Mouse (Mus musculus): ENCODE data around the gene Spert.

Gene Spert

DNA sequence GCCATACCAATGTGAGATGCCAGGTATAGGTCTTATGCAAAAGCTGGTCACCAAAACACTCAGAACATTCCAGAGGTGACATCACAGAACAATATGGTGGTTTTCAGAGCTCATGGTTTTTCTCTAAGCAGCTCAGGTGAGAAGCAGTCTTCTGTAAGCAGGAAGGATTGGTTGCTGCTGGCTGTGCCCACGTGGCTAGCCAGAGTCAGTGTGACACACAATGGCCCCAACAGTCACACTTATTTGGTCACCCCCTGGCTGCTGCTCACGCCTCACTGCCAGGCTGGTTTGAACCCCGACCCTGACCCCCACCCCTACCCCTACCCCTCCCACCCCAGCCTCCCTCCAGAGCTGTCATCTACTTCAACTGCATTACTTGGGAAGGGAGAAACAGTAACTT is at the start of gene Spert:
Spert (minus strand) TSS at position 139 of the 400 bp plus-strand sequence.
- no peak for DNase-seq (ENCODE audit: low spot score in 2 of 2)

- DNase-seq (ENCODE audit: low spot score in 2 of 2) = no peak
Measured at GRCm38 (mm10) chr14:75642080-75642479, 49.2 kb upstream of the Spert start, which contains the start of gene Erich6b. TSS of gene Erich6b (plus strand) at chr14:75642259.

DNA sequence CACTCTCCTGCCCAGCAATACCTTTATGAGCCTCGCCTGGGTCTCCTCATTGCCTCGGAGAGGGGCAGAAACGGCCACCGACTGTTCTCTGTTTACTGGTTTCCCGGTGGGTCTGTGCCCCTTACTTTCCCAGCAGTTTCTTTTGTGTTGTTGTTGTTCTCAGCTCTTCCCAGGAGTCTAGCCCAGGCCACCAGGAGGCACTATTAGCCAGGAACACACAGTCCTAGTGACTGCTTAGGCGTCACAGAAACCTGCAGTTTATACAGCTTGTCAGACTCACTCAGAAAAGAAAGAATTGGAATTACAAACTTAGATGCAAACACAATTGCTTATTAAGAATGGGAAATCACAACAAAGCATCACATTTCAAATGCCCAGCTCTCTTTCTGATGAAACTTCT is 48.5 kb upstream of the Spert start:
- DNase-seq (ENCODE audit: low spot score in 2 of 2) = no peak

DNA sequence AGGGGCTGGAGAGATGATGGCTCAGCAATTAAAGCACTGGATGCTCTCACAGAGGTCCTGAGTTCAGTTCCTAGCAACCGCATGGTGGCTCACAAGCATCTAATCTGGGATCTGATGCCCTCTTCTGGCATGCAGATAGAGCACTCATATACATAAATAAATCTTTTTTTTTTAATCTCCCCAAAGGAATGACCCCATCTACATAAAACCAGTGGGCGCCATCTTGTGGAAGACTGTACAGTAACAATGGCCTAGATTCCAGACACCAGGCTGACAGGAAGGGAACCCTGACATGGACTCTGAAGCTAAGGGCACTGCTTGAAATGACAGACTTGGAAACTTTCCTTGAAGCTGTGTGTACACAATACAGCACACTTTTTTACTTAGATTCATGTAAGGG is 47.9 kb upstream of the Spert start:
- no peak for DNase-seq (ENCODE audit: low spot score in 2 of 2)

GRCm38 (mm10) chr14:75637641-75638040 is 44.7 kb upstream of the Spert start:
- no peak for DNase-seq (ENCODE audit: low spot score in 2 of 2)

DNA sequence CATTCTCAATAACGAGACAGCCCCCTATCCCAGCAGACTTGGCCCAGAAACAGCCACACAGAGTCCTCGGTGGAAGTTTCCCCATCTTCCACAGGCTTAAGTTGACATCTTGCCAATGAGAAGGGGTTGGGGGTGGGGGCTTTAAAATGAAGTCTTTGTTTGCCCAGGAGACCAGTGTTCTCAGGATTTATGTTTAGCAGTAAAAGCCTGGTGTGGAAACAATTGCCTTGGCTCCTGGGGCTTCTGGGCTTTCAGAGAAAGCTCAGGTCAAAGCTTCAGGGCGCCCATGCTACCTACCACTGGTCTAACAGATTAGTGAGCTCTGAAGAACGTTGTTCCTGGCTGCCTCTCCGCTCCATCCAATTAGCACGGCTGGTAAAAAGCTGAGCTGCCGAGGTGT is 43.2 kb upstream of the Spert start:
- no peak for DNase-seq (ENCODE audit: low spot score in 2 of 2)

GRCm38 (mm10) chr14:75635350-75635749 is 42.4 kb upstream of the Spert start:
- DNase-seq (ENCODE audit: low spot score in 2 of 2) = peak in 1 of 2 experiments; percentile 14

GRCm38 (mm10) chr14:75628870-75629269 is 36.0 kb upstream of the Spert start:
- DNase-seq (ENCODE audit: low spot score in 2 of 2) = no peak

- no peak for DNase-seq (ENCODE audit: low spot score in 2 of 2)
Measured at GRCm38 (mm10) chr14:75622984-75623383, 30.1 kb upstream of the Spert start.

DNA sequence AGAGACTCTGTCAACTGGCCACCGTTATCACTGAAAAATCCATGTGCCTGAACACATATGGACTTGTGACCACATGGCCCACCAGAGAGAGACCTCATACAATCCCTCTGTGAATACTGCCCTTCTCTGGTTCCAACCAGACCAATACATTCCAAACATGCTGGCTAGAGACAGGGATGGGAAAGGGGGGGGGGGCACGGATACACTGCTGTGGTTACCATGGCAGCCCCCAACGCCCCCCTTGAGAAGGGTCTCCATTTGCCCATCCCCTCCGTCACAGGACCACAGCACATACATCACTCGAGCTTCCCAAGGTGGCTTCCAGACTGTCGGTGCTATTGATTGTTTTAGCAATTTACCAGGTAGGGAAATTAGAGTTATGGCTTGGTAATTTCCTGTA is 23.5 kb upstream of the Spert start:
- no peak for DNase-seq (ENCODE audit: low spot score in 2 of 2)

DNA sequence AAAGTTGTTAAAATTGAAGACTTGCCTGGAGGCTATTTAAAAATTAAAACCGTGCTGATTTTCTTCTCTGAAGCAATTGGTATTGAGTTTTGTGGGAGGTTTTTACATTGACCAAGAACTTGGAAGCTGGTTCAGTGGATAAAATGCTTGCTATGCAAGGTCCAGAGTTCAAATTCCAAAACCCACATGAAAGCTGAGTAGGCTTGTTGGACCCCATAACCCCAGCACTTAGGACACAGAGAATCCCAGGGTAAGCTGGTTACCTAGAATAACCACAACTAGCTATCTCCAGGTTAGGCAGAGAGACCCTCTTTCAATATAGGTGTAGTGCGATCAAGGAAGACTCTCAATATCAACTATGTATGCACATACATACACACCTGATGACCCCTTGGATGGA is 16.3 kb upstream of the Spert start:
- DNase-seq (ENCODE audit: low spot score in 2 of 2) = no peak

GRCm38 (mm10) chr14:75583870-75584269 is 9.0 kb downstream of the Spert start:
- DNase-seq (ENCODE audit: low spot score in 2 of 2) = no peak

DNA sequence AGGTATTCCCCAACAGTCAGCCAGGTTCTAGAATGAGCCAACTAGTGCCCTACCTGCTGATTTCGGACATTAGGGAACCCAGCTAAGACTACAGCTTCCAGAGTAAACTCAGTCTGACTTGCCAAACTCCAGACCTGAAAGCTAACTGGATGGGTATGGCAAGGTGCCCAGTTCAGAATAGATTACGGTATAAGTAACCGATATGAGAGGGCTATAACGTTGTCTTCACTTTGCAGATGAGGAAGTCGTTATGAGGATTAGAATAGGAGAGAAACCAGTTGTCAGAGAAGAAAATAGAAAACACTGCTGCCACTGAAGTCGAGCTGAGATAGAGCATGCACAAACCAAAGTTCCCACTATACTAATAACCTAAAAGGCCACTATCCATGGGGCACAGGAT is 13.9 kb downstream of the Spert start:
- DNase-seq (ENCODE audit: low spot score in 2 of 2) = no peak

DNA sequence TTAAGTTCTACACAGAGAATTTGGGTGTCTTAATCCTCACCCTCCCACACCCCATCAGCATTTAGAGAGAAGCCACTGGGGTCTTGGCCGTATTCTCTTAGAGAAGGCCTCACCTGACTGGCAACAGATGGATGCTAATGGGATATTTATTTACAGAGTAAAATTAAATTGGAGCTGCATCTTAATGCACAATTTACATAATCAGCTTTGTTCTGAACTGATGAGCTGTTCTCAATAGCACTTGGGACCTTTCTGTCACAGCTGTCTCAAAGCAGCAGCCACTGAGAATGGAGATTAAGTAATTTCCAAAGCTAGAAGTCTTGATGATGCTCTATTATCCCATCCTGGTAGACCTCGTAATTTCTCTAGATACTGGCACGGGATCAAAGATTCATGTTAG is 26.6 kb downstream of the Spert start:
- DNase-seq (ENCODE audit: low spot score in 2 of 2) = no peak

DNA sequence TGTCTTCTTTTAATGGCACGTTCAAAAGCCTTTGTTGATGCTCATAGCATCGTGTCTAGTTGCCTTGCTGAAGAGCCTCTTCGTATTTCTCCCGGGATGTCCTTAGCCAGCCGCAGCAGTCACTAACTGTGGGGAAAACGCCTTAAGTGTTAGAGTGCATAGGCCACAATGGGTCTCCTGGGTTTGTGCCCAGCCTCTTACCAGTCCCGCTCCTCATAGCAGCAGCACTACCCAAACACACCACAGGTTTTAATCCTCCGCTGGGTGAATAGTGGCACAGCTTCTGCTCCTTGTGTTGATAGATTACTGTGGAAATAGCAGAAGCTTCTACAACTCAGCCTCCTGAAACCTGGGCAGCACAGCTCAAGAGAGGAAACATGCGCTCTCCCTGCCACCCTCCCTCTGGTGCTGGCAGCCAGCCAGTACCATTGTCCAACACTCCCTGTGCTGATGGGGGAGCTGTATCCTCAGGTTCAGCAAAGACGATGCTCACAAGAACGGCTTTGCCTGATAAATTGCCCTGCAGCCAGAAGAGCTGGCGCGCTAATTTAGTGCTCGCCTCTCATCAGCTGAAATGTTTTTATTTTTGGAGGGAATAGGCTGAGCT is 27.3 kb downstream of the Spert start:
- peak; percentile 3 to 31 for DNase-seq (ENCODE audit: low spot score in 2 of 2)

- DNase-seq (ENCODE audit: low spot score in 2 of 2) = peak in 1 of 2 experiments; percentile 4
Measured at GRCm38 (mm10) chr14:75561577-75562331, 31.2 kb downstream of the Spert start.

DNA sequence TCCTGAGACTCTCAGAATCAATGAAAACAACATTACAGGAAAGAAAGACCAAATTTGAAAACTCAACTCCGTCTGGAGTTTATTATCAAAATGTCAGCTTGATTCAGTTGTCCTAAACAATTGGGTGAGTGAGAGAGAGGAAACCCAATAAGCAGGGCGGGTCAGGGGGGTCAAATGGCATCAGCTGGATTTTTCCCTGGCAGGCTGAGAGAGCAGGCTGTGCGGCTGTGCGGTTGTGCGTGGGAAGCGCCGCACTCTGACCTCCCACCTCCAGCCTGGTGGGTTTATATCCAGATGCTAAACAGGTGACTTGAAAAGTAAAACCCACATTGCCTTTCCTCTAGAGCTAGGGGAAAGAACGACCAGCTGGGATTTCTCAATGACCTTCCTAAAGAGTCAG is 51.2 kb downstream of the Spert start:
- DNase-seq (ENCODE audit: low spot score in 2 of 2) = no peak

DNA sequence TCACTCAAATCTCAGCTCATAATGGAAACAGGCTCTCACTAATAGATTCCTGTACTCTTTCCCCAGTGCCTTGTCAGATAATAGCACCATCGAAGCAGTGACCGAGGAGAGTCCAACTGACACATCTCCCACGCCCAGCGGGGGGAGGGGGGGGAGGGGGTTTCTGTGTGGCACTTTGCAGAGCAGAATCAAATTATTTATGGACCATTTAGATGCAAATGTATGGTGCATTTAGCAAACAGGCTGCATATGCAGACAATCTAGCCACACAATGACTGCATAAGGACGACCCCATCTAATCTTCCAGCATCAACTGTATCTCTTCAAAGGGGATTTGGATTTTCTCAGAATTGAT is 51.9 kb downstream of the Spert start:
- no peak for DNase-seq (ENCODE audit: low spot score in 2 of 2)

DNA sequence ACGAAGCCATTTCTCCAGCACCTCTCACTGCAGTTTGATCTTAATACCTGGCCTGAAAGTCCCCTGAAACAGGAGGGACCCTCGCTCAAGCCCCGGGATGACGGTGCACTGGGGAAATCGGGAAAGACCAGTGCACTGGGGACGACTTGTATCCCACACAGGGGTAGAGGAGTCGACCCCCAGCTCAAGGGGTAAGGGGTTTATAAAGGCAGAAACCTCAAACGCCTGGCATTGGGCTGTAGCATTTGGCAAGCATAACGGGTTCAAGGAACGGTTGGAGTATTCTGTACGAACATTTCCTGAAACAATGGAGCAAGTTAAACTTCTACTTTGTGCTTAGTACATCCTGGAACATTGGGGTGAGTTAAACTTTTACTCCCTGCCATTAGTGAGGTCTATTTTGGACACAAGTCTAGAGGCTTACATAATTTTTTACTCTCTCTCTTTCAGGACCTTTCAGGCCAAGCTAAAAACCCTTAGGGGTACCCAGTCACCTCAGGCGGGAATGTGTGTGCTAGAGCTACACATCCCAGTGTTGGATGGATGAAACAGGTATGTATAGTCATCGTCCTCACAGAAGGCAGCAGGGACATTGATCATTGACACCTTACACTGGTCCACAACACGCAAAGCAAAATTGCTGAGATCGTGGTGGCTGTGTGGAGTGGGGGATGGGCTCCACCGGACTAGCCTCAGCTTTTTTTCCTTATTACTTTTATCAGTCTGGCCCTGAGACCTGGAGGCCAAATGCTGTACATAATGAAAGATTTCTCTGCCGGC is 52.5 kb downstream of the Spert start:
- no peak for DNase-seq (ENCODE audit: low spot score in 2 of 2)

GRCm38 (mm10) chr14:75539205-75539604 is 53.7 kb downstream of the Spert start:
- DNase-seq (ENCODE audit: low spot score in 2 of 2) = no peak

Measured in urinary bladder, postnatal 36 days (tissue).